Mouse (Mus musculus) neural tube, embryonic 11.5 days (tissue): Measurements from ENCODE around the gene Olfr959. TPM values are rescaled to one million over a fixed set of nuclear protein-coding genes. Genes with fewer than 3 reads are reported as not detected.

ENCODE experiments used
- ATAC-seq: fragments of 200-750 bp; cut with Nextera tagmentation; 2 replicates; pipeline ENCODE4 v1.8.0; 2017; ENCODE audit warnings: moderate number of reproducible peaks, mild to moderate bottlenecking, moderate TSS enrichment, moderate library complexity; ENCODE audit not compliant: insufficient read depth, low FRiP score, low TSS enrichment
- DNase-seq: peaks from one replicate; pipeline ENCODE4 v3.0.0-alpha.2; 2015; ENCODE audit warnings: low spot score
- H3K27ac ChIP-seq: fragments of 300-500 bp; sonication (generic); 2 replicates; pipeline ENCODE4 v1.5.1; 2014; ENCODE audit warnings: low read depth, mild to moderate bottlenecking, low read length
- H3K27me3 ChIP-seq: fragments of 300-500 bp; sonication (generic); 2 replicates; pipeline ENCODE4 v1.6.1; 2014; ENCODE audit warnings: mild to moderate bottlenecking, low read length, mixed read lengths; ENCODE audit not compliant: control insufficient read depth, insufficient read depth
- H3K36me3 ChIP-seq: fragments of 300-500 bp; sonication (generic); 2 replicates; pipeline ENCODE4 v1.6.1; 2014; ENCODE audit warnings: mild to moderate bottlenecking, low read length, moderate library complexity, mixed read lengths; ENCODE audit not compliant: control insufficient read depth, insufficient read depth
- H3K4me1 ChIP-seq: fragments of 300-500 bp; sonication (generic); 2 replicates; pipeline ENCODE4 v1.6.1; 2014; ENCODE audit warnings: low read length, mixed read lengths; ENCODE audit not compliant: control insufficient read depth, insufficient read depth
- H3K4me2 ChIP-seq: fragments of 300-500 bp; sonication (generic); 2 replicates; pipeline ENCODE4 v1.6.1; 2014; ENCODE audit warnings: low read depth, mild to moderate bottlenecking, moderate library complexity
- H3K4me3 ChIP-seq: fragments of 300-500 bp; sonication (generic); 2 replicates; pipeline ENCODE4 v1.5.1; 2014; ENCODE audit warnings: low read depth, low read length
- H3K9ac ChIP-seq: fragments of 300-500 bp; sonication (generic); 2 replicates; pipeline ENCODE4 v1.6.1; 2014; ENCODE audit warnings: mild to moderate bottlenecking, low read length
- H3K9me3 ChIP-seq: fragments of 300-500 bp; sonication (generic); 2 replicates; pipeline ENCODE4 v1.6.1; 2016; ENCODE audit warnings: low read length; ENCODE audit not compliant: control insufficient read depth
- WGBS: fragments of 180-500 bp; shearing (Covaris S2); extraction: QIAGEN DNeasy Blood & Tissue Kit; methylation state at CpG from one replicate; pipeline ENCODE4 v1.1.7; 2014; 5-methylcytosine and 5-hydroxymethylcytosine counted together
- polyA plus RNA-seq: library from polyadenylated mRNA; unstranded; fragments of >200 nt; fragmentation: Nextera tagmentation; extraction: Ambion mirVana; gene quantifications from 2 replicates; pipeline ENCODE4 v1.2.1, GENCODE M21; 2014

The Olfr959 gene
- polyA plus RNA-seq, 1 experiment from 2014 or later = not detected

DNA sequence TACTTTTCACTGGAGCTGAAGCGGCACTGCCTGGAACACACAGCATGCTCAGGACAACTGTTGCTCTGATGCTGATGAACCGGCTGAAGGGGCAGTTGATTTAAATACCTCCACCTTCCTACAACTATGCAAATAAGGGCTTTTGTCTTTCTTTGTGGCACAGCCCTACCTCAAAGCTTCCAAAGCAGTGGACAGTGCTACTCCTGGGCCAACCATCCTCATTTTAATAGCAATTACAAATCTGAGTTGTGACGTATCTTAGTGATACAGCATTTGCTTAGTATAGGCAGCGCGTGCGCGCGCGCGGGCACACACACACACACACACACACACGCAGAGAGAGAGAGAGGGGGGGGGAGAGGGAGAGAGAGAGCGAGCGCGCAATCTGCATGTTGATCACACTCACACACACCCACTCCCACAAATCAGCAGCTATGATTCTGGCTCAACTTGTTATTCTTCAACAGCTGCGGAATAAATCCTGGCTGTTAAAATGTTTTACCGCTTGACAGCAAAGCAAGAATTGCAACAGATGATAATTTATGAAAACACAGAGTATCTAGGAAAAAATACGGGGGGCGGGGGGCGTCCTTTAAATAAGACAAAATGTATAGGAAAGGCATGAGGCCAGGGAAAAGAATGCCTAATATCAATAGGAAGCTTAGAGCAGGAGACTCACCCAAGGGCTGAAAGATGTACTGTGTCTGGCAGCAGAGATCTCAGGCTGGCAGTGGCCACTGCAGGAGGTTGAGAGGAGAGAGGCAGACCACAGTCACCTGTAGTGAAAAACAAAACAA lies 27.4 kb upstream of the Olfr959 start:
- H3K9ac ChIP-seq = no peak overlapping the region
- DNase-seq (peak; percentile 67), ATAC-seq (peak; percentile 82)
- H3K36me3 ChIP-seq = no peaks in the 10 kb centered on the region
- H3K4me3 ChIP-seq = peak overlapping the region; percentile 33
- H3K9me3 ChIP-seq = no peaks in the 10 kb centered on the region
- H3K27ac ChIP-seq = no peak overlapping the region
- WGBS = under 1% methylated on average over 19 of the region's 19 CpGs
- no peaks in the 10 kb centered on the region for H3K4me1 ChIP-seq
- no peaks in the 10 kb centered on the region for H3K27me3 ChIP-seq
- peak overlapping the region; percentile 37 for H3K4me2 ChIP-seq

GRCm38 (mm10) chr9:39577050-39577449 lies 1.7 kb upstream of the Olfr959 start:
- no peak overlapping the region for H3K27ac ChIP-seq
- no peak overlapping the region for H3K4me3 ChIP-seq
- H3K36me3 ChIP-seq = no peaks in the 10 kb centered on the region
- no peak overlapping the region for H3K4me2 ChIP-seq
- ATAC-seq (no peak), DNase-seq (no peak)
- H3K9ac ChIP-seq = no peak overlapping the region
- no peaks in the 10 kb centered on the region for H3K27me3 ChIP-seq
- whole genome bisulfite sequencing = 89% methylated on average over 5 of the region's 5 CpGs
- H3K9me3 ChIP-seq = no peaks in the 10 kb centered on the region
- H3K4me1 ChIP-seq = no peaks in the 10 kb centered on the region

GRCm38 (mm10) chr9:39558349-39558647 lies 17.1 kb downstream of the Olfr959 start:
- no peak overlapping the region for H3K27ac ChIP-seq
- ATAC-seq = no peak

DNA sequence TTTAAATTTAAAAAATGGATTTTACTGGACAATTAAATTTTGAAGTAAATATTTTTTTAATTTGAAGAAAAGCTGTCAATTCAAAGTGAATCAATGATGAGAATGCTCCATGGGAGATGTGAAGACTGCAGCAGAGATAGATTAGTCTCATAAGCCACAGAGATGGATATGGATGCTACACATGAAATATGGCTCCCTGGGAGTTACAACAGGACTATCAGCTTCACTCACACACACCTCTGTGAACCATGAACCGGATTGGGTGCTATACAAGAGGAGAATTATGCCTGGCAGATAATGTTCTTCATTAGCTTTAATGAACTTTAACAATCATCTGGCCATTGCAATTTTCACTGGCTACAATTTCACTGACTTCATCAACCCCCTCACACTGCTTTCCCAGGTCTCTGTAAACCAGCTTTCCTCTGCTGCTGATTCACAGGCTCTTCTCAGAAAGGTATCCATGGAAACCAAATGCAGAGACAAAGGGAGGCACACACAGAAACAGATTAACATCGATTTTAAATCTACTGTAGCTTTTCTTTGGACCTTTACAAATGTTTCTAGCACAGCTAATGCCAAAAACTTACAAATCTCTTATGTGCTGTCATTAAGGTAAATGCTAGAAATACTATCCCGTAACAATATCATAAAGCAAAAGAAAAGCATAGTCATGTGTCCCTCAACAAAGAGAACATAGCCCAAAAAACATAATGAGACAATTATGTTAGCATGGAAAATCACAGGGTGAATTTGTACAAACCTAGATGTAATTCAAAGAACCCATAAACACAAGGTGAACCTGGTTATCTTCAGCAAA lies 17.6 kb downstream of the Olfr959 start:
- Histone ChIP-seq H3K36me3 (no peaks in the 10 kb centered on the region), H3K4me2 (0 out of 2 replicates have a peak overlapping the region, but pooled peaks have one; percentile 7), H3K27ac (no peak overlapping the region), H3K9me3 (no peaks in the 10 kb centered on the region), H3K9ac (no peak overlapping the region), H3K4me1 (no peaks in the 10 kb centered on the region), H3K27me3 (no peaks in the 10 kb centered on the region), H3K4me3 (no peak overlapping the region)
- ATAC-seq = peak; percentile 77
- DNase-seq = peak; percentile 32
- 53% methylated on average over 3 of the region's 3 CpGs for WGBS

More at GRCm38 (mm10) chr9:39558349-39558647, 17.1 kb downstream of the Olfr959 start:
- H3K36me3 ChIP-seq = no peaks in the 10 kb centered on the region
- H3K9me3 ChIP-seq = no peaks in the 10 kb centered on the region
- no peak overlapping the region for H3K4me2 ChIP-seq
- no peak overlapping the region for H3K9ac ChIP-seq
- H3K4me3 ChIP-seq = no peak overlapping the region
- H3K27me3 ChIP-seq = no peaks in the 10 kb centered on the region
- no peaks in the 10 kb centered on the region for H3K4me1 ChIP-seq
- DNase-seq = no peak

DNA sequence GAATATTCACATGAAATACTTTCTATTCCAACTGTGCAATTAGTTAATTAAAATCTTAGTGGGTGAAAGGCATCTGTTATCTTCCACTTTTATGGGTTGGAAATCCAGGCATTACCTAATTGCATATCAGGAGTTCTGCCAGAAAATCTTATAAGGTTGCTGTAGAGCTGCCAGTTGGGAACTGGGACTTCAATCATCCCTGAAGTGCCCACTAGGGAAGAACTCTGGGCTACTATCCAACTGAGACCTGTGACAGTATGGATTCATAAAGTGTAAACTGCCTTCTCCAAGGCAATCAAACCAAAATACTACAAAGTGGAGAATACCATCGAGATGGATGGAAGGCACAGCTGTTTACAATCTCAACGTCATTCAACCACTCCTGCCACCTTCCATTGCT lies 21.4 kb downstream of the Olfr959 start, which contains the start of gene Olfr958:
Gene Olfr958, minus strand, starts transcription at position 109 of the 400 bp plus-strand sequence.
- 71% methylated on average over 2 of the region's 2 CpGs for WGBS

GRCm38 (mm10) chr9:39550806-39551205 lies 24.6 kb downstream of the Olfr959 start:
- no peaks in the 10 kb centered on the region for H3K9me3 ChIP-seq
- WGBS = 86% methylated on average over 5 of the region's 5 CpGs

More for the DNA sequence above, 21.4 kb downstream of the Olfr959 start, which contains the start of gene Olfr958:
- H3K9me3 ChIP-seq = no peaks in the 10 kb centered on the region
- H3K27ac ChIP-seq = no peak within 1 kb of the TSS
- H3K36me3 ChIP-seq = no peaks in the 10 kb centered on the region
- no peaks in the 10 kb centered on the region for H3K27me3 ChIP-seq
- ATAC-seq (no peak; the same call in 1 of the 2 replicates), DNase-seq (no peak)
- H3K4me2 ChIP-seq = no peak within 1 kb of the TSS
- H3K4me1 ChIP-seq = no peaks in the 10 kb centered on the region
- no peak within 1 kb of the TSS for H3K4me3 ChIP-seq
- no peak within 1 kb of the TSS for H3K9ac ChIP-seq

DNA sequence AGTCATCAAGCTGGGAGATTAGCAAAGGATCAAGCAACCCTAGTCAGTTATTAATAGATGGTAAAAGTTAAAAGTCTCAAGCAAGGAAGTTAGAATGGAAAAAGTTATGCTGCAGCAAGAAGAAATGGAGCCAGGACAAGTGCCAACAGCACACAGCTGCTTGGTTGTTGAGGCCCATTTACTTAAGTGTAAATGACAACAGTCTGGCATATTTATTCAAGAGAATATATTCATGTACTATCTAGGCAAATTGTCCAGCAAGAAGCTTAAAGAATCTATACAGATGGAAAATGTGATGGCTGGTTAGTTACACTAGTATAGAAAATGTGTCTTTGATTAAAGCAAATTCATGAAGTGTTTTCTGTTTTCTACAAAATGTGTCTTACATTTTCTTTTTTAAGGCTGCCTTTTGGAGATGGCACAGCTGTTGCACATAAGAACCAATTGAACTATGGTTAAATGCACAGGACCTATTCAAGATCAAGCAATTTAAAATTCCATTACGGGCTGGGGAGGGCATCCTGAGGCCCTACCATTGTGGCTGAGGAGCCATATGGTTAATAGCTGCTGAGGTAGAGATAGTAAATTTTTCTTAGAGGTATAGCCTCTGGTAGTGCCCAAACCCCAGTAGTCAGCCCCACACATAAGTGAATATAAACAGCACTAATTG lies 51.6 kb downstream of the Olfr959 start:
- no peak for DNase-seq
- Histone ChIP-seq H3K27me3 (no peaks in the 10 kb centered on the region), H3K4me1 (no peaks in the 10 kb centered on the region), H3K4me2 (no peak overlapping the region), H3K9ac (no peak overlapping the region), H3K4me3 (no peak overlapping the region), H3K36me3 (no peaks in the 10 kb centered on the region), H3K9me3 (no peaks in the 10 kb centered on the region), H3K27ac (no peak overlapping the region)
- ATAC-seq = no peak
- 80% methylated on average over 1 of the region's 1 CpGs for WGBS

More at GRCm38 (mm10) chr9:39550806-39551205, 24.6 kb downstream of the Olfr959 start:
- Histone ChIP-seq H3K27ac (no peak overlapping the region), H3K4me3 (no peak overlapping the region), H3K9ac (no peak overlapping the region), H3K36me3 (no peaks in the 10 kb centered on the region), H3K4me2 (no peak overlapping the region), H3K27me3 (no peaks in the 10 kb centered on the region), H3K4me1 (no peaks in the 10 kb centered on the region)
- DNase-seq (no peak), ATAC-seq (no peak)
